Mouse (Mus musculus) CH12.LX (cell line): ENCODE data around the gene Mynn. TPM values are rescaled to one million over a fixed set of nuclear protein-coding genes. Genes with fewer than 3 reads are reported as not detected.

ENCODE experiments used
- DNase-seq: peaks from one replicate; pipeline ENCODE4 v3.0.0-alpha.2; 2013; ENCODE audit errors: extremely low read depth
- H3K27ac ChIP-seq: 2 replicates; pipeline ENCODE4 v1.5.1; 2012; ENCODE audit warnings: low read depth, mild to moderate bottlenecking, control low read depth, moderate library complexity; ENCODE audit not compliant: insufficient read depth
- H3K27me3 ChIP-seq: replicated peaks from 2 replicates; pipeline ENCODE3; 2012; ENCODE audit warnings: inconsistent platforms
- H3K36me3 ChIP-seq, 2 experiments: replicated peaks in 1 of 2; 2 replicates each; pipeline versions ENCODE3 to v1.6.1; 2012; ENCODE audit warnings: inconsistent platforms in 1 of 2, low read length in 1 of 2, mild to moderate bottlenecking in 1 of 2, mixed read lengths in 1 of 2, moderate library complexity in 1 of 2; ENCODE audit not compliant: control insufficient read depth in 1 of 2, insufficient read depth in 1 of 2
- H3K4me1 ChIP-seq, 2 experiments: 2 replicates each; pipeline ENCODE4 v1.6.1; 2012; ENCODE audit warnings: inconsistent platforms in 1 of 2, moderate library complexity in 1 of 2; ENCODE audit not compliant: insufficient read depth in 2 of 2, control insufficient read depth in 1 of 2
- H3K4me2 ChIP-seq: 2 replicates; pipeline ENCODE4 v1.6.1; 2012; ENCODE audit warnings: low read depth, mild to moderate bottlenecking, control low read depth; ENCODE audit not compliant: poor library complexity, insufficient read depth, severe bottlenecking
- H3K4me3 ChIP-seq, 3 experiments: fragments of 150-350 bp in 1 of 3; sonication (generic) in 1 of 3; replicated peaks in 1 of 3; 2 replicates each; pipeline versions ENCODE3 to v1.5.1; 2011 to 2012; ENCODE audit warnings: low read depth in 2 of 3, low read length in 2 of 3, mild to moderate bottlenecking in 2 of 3, moderate library complexity in 2 of 3, control low read depth in 1 of 3, improper control_type of control experiment in 1 of 3, inconsistent platforms in 1 of 3, mixed read lengths in 1 of 3; ENCODE audit not compliant: poor library complexity in 1 of 3
- H3K79me2 ChIP-seq: replicated peaks from 2 replicates; pipeline ENCODE4 v1.6.1; 2012; ENCODE audit warnings: mild to moderate bottlenecking, moderate library complexity; ENCODE audit not compliant: control insufficient read depth, poor library complexity, insufficient read depth, severe bottlenecking; ENCODE audit errors: extremely low read depth
- H3K9ac ChIP-seq: 2 replicates; pipeline ENCODE4 v1.6.1; 2012; ENCODE audit warnings: low read depth, mild to moderate bottlenecking, control low read depth, moderate library complexity; ENCODE audit not compliant: insufficient read depth
- H3K9me3 ChIP-seq: replicated peaks from 2 replicates; pipeline ENCODE3; 2012; ENCODE audit warnings: low read length, inconsistent platforms, mixed read lengths
- BHLHE40 ChIP-seq: IDR thresholded peaks from 2 replicates; pipeline ENCODE4 v1.6.1; 2011; ENCODE audit warnings: mild to moderate bottlenecking, low read depth, low read length, improper control_type of control experiment
- CTCF ChIP-seq, 2 experiments: IDR thresholded peaks in 1 of 2; conservative IDR thresholded peaks in 1 of 2; 2 replicates each; pipeline ENCODE4 v1.5.1; 2011 to 2012; ENCODE audit warnings: low read depth in 2 of 2, low read length in 2 of 2, improper control_type of control experiment in 1 of 2, inconsistent platforms in 1 of 2, mild to moderate bottlenecking in 1 of 2, moderate library complexity in 1 of 2
- E2F4 ChIP-seq: IDR thresholded peaks from 2 replicates; pipeline ENCODE4 v1.6.1; 2011; ENCODE audit warnings: low read depth, low read length, improper control_type of control experiment; ENCODE audit not compliant: insufficient replicate concordance
- GABPA ChIP-seq: IDR thresholded peaks from 2 replicates; pipeline ENCODE4 v1.6.1; 2012; ENCODE audit warnings: low read depth, low read length, improper control_type of control experiment, inconsistent platforms; ENCODE audit not compliant: insufficient replicate concordance
- HCFC1 ChIP-seq: IDR thresholded peaks from 2 replicates; pipeline ENCODE4 v1.6.1; 2012; ENCODE audit warnings: low read depth, mild to moderate bottlenecking, inconsistent platforms, low read length, improper control_type of control experiment
- JUN ChIP-seq: IDR thresholded peaks from 2 replicates; pipeline ENCODE4 v1.6.1; 2011; ENCODE audit warnings: low read depth, mild to moderate bottlenecking, low read length, improper control_type of control experiment, moderate library complexity; ENCODE audit not compliant: insufficient read depth
- JUND ChIP-seq: conservative IDR thresholded peaks from 2 replicates; pipeline ENCODE4 v1.6.1; 2011; ENCODE audit warnings: low read depth, low read length, improper control_type of control experiment
- KAT2A ChIP-seq: IDR thresholded peaks from 2 replicates; pipeline ENCODE4 v1.6.1; 2012; ENCODE audit warnings: low read length, improper control_type of control experiment, inconsistent platforms; ENCODE audit not compliant: insufficient replicate concordance
- MAX ChIP-seq: IDR thresholded peaks from 2 replicates; pipeline ENCODE4 v1.6.1; 2011; ENCODE audit warnings: low read length, improper control_type of control experiment
- MAZ ChIP-seq: IDR thresholded peaks from 2 replicates; pipeline ENCODE4 v1.6.1; 2012; ENCODE audit warnings: low read depth, mild to moderate bottlenecking, inconsistent platforms, low read length, improper control_type of control experiment, moderate library complexity
- MEF2A ChIP-seq: IDR thresholded peaks from 2 replicates; pipeline ENCODE4 v1.6.1; 2014; ENCODE audit warnings: low read depth, mild to moderate bottlenecking, inconsistent platforms, low read length, improper control_type of control experiment, borderline replicate concordance
- MXI1 ChIP-seq: IDR thresholded peaks from 2 replicates; pipeline ENCODE4 v1.6.1; 2011; ENCODE audit warnings: mild to moderate bottlenecking, low read depth, low read length, improper control_type of control experiment
- MYC ChIP-seq: IDR thresholded peaks from 2 replicates; pipeline ENCODE4 v1.6.1; 2011; ENCODE audit warnings: low read depth, mild to moderate bottlenecking, improper control_type of control experiment, low read length
- NELFE ChIP-seq: IDR thresholded peaks from 2 replicates; pipeline ENCODE4 v1.6.1; 2011; ENCODE audit warnings: low read depth, low read length, improper control_type of control experiment
- NRF1 ChIP-seq: IDR thresholded peaks from 2 replicates; pipeline ENCODE4 v1.6.1; 2014; ENCODE audit warnings: low read depth, mild to moderate bottlenecking, inconsistent platforms, low read length, improper control_type of control experiment, moderate library complexity
- POLR2A ChIP-seq: IDR thresholded peaks from 2 replicates; pipeline ENCODE4 v1.6.1; 2011; ENCODE audit warnings: low read depth, mild to moderate bottlenecking, improper control_type of control experiment, low read length
- POLR2AphosphoS2 ChIP-seq: IDR thresholded peaks from 2 replicates; pipeline ENCODE4 v1.6.1; 2011; ENCODE audit warnings: low read depth, low read length, improper control_type of control experiment
- RAD21 ChIP-seq: IDR thresholded peaks from 2 replicates; pipeline ENCODE4 v1.6.1; 2011; ENCODE audit warnings: low read depth, mild to moderate bottlenecking, low read length, improper control_type of control experiment, moderate library complexity
- SMC3 ChIP-seq: IDR thresholded peaks from 2 replicates; pipeline ENCODE4 v1.6.1; 2011; ENCODE audit warnings: low read depth, low read length, improper control_type of control experiment
- UBTF ChIP-seq: IDR thresholded peaks from 2 replicates; pipeline ENCODE4 v1.6.1; 2012; ENCODE audit warnings: low read depth, mild to moderate bottlenecking, inconsistent platforms, low read length, improper control_type of control experiment, moderate library complexity
- USF2 ChIP-seq: conservative IDR thresholded peaks from 2 replicates; pipeline ENCODE4 v1.6.1; 2011; ENCODE audit warnings: low read depth, low read length, improper control_type of control experiment
- ZC3H11A ChIP-seq: IDR thresholded peaks from 2 replicates; pipeline ENCODE4 v1.6.1; 2012; ENCODE audit warnings: low read depth, mild to moderate bottlenecking, inconsistent platforms, low read length, improper control_type of control experiment
- ZMIZ1 ChIP-seq: IDR thresholded peaks from 2 replicates; pipeline ENCODE4 v1.6.1; 2012; ENCODE audit warnings: low read depth, mild to moderate bottlenecking, inconsistent platforms, low read length, improper control_type of control experiment
- ZNF384 ChIP-seq: IDR thresholded peaks from 2 replicates; pipeline ENCODE4 v1.6.1; 2012; ENCODE audit warnings: low read depth, low read length, improper control_type of control experiment, inconsistent platforms
- dilution Hi-C: fragments of 300-500 bp; cut with MboI; formaldehyde crosslinking; loops from 2 replicates; pipeline ENCODE4 v1.14.3; 2020; ENCODE audit warnings: low sequenced_read_pairs; ENCODE audit not compliant: extremely low pct_unique_long_range_greater_than_20kb, extremely low pct_ligation_motif_present
- in situ Hi-C: fragments of 300-500 bp; cut with MboI; formaldehyde crosslinking; loops from 3 replicates; pipeline ENCODE4 v1.14.3; 2019; ENCODE audit warnings: low sequenced_read_pairs, low pct_ligation_motif_present, low pct_unique_long_range_greater_than_20kb, mixed read lengths
- polyA plus RNA-seq: library from polyadenylated mRNA; unstranded; fragments of >175 nt; gene quantifications from 2 replicates; pipeline ENCODE4 v1.2.1, GENCODE M21; 2012; ENCODE audit warnings: low read depth; ENCODE audit not compliant: insufficient read length
- total RNA-seq, 2 experiments: library from RNA; depleted of rRNA; stranded (reverse); fragments of 300-350 nt in 1 of 2; fragments of >200 nt in 1 of 2; gene quantifications; 2 replicates each; pipeline ENCODE4 v1.2.3; 2012 to 2014

Gene Mynn
- total and polyA plus RNA-seq, 3 experiments = 11.9 to 31.1 (median 15.5) TPM

GRCm38 (mm10) chr3:30593719-30594485, 8.0 kb upstream of the Mynn start:
- in situ Hi-C loops (loop anchor here (10.0 to 25.0 kb wide), 3 partner anchors 218 to 551 kb away; partner anchors contain the start of genes Cldn11 and Prkci), dilution Hi-C loops (no loop called here)
- Histone ChIP-seq H3K79me2 (no peaks in the 10 kb centered on the region), H3K4me2 (no peak overlapping the region), H3K27ac (no peak overlapping the region), H3K4me3 (no peak overlapping the region), H3K9me3 (no peaks in the 10 kb centered on the region), H3K4me1 (peaks cover 2 to 11% of the 10 kb centered on the region in 2 experiments; a peak in 3 of 4 replicates), H3K27me3 (no peaks in the 10 kb centered on the region)
- DNase-seq = peak; percentile 65
- TF ChIP-seq MXI1 (no peak), E2F4 (no peak), JUN (no peak), KAT2A (no peak), ZNF384 (peak; percentile 89), HCFC1 (no peak), ZMIZ1 (no peak), POLR2AphosphoS2 (no peak), MAZ (no peak), SMC3 (peak; percentile 36), MAX (no peak; the same call in 1 of the 2 replicates), ZC3H11A (no peak), NRF1 (peak; percentile 56), CTCF (conservative IDR thresholded peaks at IDR 0.05 in 1 of 2, IDR thresholded peaks at IDR 0.05 in 1 of 2; ENCODE audit: low read depth in 2 of 2, low read length in 2 of 2) (peak; percentile 16 to 64; a peak in 2 of 4 replicates), UBTF (no peak), BHLHE40 (no peak), GABPA (no peak), JUND (no peak), USF2 (no peak), RAD21 (peak; percentile 28), NELFE (no peak), MEF2A (no peak), POLR2A (no peak), MYC (no peak)
- TF ChIP-seq, all 38 proteins: peak for 5
- Histone ChIP-seq H3K9ac (no peak overlapping the region), H3K36me3 (no peaks in the 10 kb centered on the region)
